Mouse (Mus musculus) liver, adult (tissue): Measurements from ENCODE around the gene Hist1h2bk.

ENCODE experiments used
- GATA4 ChIP-seq: IDR thresholded peaks from 2 replicates; pipeline ENCODE4 v1.6.1; 2014; ENCODE audit warnings: mild to moderate bottlenecking, low read length; ENCODE audit not compliant: insufficient replicate concordance

Hist1h2bk gene

GRCm38 (mm10) chr13:22006334-22007120 is 29.1 kb upstream of the Hist1h2bk start:
- no peak for TF ChIP-seq GATA4

GRCm38 (mm10) chr13:22007121-22007510 is 28.6 kb upstream of the Hist1h2bk start:
- TF ChIP-seq GATA4, result no peak

- TF ChIP-seq GATA4, result no peak
These were observed 27.8 kb upstream of the Hist1h2bk start for GRCm38 (mm10) chr13:22007872-22008271.

- TF ChIP-seq GATA4, result no peak
These were observed 27.0 kb upstream of the Hist1h2bk start for GRCm38 (mm10) chr13:22008707-22009106.

GRCm38 (mm10) chr13:22009642-22010041 is 26.0 kb upstream of the Hist1h2bk start, which contains the start of gene Prss16:
TSS of gene Prss16 (minus strand) at chr13:22009742.
- TF ChIP-seq GATA4, result no peak

- no peak for TF ChIP-seq GATA4
These were observed 22.0 kb upstream of the Hist1h2bk start for GRCm38 (mm10) chr13:22013716-22014115.

- TF ChIP-seq GATA4, result no peak
These were observed 21.2 kb upstream of the Hist1h2bk start for GRCm38 (mm10) chr13:22014411-22014845.

- TF ChIP-seq GATA4, result no peak
These were observed 19.9 kb upstream of the Hist1h2bk start for GRCm38 (mm10) chr13:22015479-22016450.

- no peak for TF ChIP-seq GATA4
These were observed 15.5 kb upstream of the Hist1h2bk start for GRCm38 (mm10) chr13:22019934-22020835.

- TF ChIP-seq GATA4, result no peak
These were observed 14.8 kb upstream of the Hist1h2bk start for GRCm38 (mm10) chr13:22020901-22021339.

- TF ChIP-seq GATA4, result no peak
These were observed 14.1 kb upstream of the Hist1h2bk start for GRCm38 (mm10) chr13:22021581-22021980.

- TF ChIP-seq GATA4, result no peak
These were observed 13.4 kb upstream of the Hist1h2bk start for GRCm38 (mm10) chr13:22022241-22022640.

- no peak for TF ChIP-seq GATA4
These were observed 9.3 kb upstream of the Hist1h2bk start for GRCm38 (mm10) chr13:22026058-22027031.
